In genomic region chr7:48881971-48882609, GRCm38 (mm10) we compare ENCODE assay signal across 8 mouse cellular contexts. TPM values are rescaled to one million over a fixed set of nuclear protein-coding genes. Genes with fewer than 3 reads are reported as not detected.
DNase-seq lines count a peak whose midpoint lies in the region; ATAC-seq and TF ChIP-seq lines count a peak whose summit lies in the region.

No protein-coding gene starts in this region.

- TF ChIP-seq POLR2A in spleen, adult 2 months (IDR thresholded peaks at IDR 0.05; ENCODE audit: low read depth, low read length): no peak

- TF ChIP-seq CTCF in spleen, adult 2 months (IDR thresholded peaks at IDR 0.05; ENCODE audit: extremely low read depth, insufficient read depth, insufficient read length, insufficient replicate concordance): no peak

- no peaks in the 10 kb centered on the region for H3K9me3 ChIP-seq in heart, embryonic 10.5 days
- H3K9me3 ChIP-seq in embryonic facial prominence, embryonic 11.5 days (replicated peaks; ENCODE audit: control insufficient read depth, low read length): no peaks in the 10 kb centered on the region
- no peaks in the 10 kb centered on the region for H3K9me3 ChIP-seq in hindbrain, embryonic 15.5 days

- intact Hi-C loops in heart, postnatal 10 days (cut with DNase I): no loop called here

- peak overlapping the region; percentile 86 for H3K4me2 ChIP-seq in embryonic facial prominence, embryonic 11.5 days (ENCODE audit: low read depth, low read length)
- peak overlapping the region; percentile 99 for H3K4me2 ChIP-seq in hindbrain, embryonic 15.5 days

- H3K36me3 ChIP-seq in heart, embryonic 10.5 days: peaks cover 14% of the 10 kb centered on the region
- H3K36me3 ChIP-seq in embryonic facial prominence, embryonic 11.5 days (replicated peaks; ENCODE audit: control insufficient read depth, insufficient read depth, low read depth, low read length): no peaks in the 10 kb centered on the region
- H3K36me3 ChIP-seq in hindbrain, embryonic 15.5 days: no peaks in the 10 kb centered on the region
- no peaks in the 10 kb centered on the region for H3K36me3 ChIP-seq in spleen, adult 2 months (ENCODE audit: control insufficient read depth, insufficient read depth, low read length)

- peaks cover 25% of the 10 kb centered on the region for H3K4me1 ChIP-seq in heart, embryonic 10.5 days
- H3K4me1 ChIP-seq in embryonic facial prominence, embryonic 11.5 days (ENCODE audit: control insufficient read depth, insufficient read depth, low read length): no peaks in the 10 kb centered on the region
- peaks cover 16% of the 10 kb centered on the region for H3K4me1 ChIP-seq in hindbrain, embryonic 15.5 days (replicated peaks)
- peaks cover 4% of the 10 kb centered on the region for H3K4me1 ChIP-seq in spleen, adult 2 months (ENCODE audit: control insufficient read depth, insufficient read depth, insufficient read length)

- WGBS in heart, embryonic 10.5 days: 1% methylated on average over 28 of the region's 28 CpGs
- WGBS in embryonic facial prominence, embryonic 11.5 days: 1% methylated on average over 28 of the region's 28 CpGs
- 2% methylated on average over 28 of the region's 28 CpGs for WGBS in hindbrain, embryonic 15.5 days
- under 1% methylated on average over 28 of the region's 28 CpGs for WGBS in spleen, adult 2 months

- ATAC-seq in embryonic facial prominence, embryonic 11.5 days (replicated peaks; ENCODE audit: insufficient number of reproducible peaks, low FRiP score, low TSS enrichment, low read depth): no peak
- no peak for ATAC-seq in hindbrain, embryonic 15.5 days (ENCODE audit: low FRiP score, low read depth)

- H3K27ac ChIP-seq in heart, embryonic 10.5 days: peak overlapping the region; percentile 98
- no peak overlapping the region for H3K27ac ChIP-seq in embryonic facial prominence, embryonic 11.5 days (replicated peaks; ENCODE audit: low read depth, low read length)
- no peak overlapping the region for H3K27ac ChIP-seq in hindbrain, embryonic 15.5 days (replicated peaks)
- H3K27ac ChIP-seq in spleen, adult 2 months (ENCODE audit: insufficient read depth, low read length): no peak overlapping the region

- peak; percentile 81 for DNase-seq in heart, embryonic 10.5 days (ENCODE audit: low spot score)
- DNase-seq in heart, postnatal 10 days: no peak
- peak; percentile 30 for DNase-seq in embryonic facial prominence, embryonic 11.5 days (ENCODE audit: low spot score)
- peak; percentile 46 for DNase-seq in lung, postnatal 25 days (ENCODE audit: low spot score)
- DNase-seq in spleen, adult 2 months (ENCODE audit: low read depth in 1 of 2, low spot score in 2 of 2): peak in 1 of 2 experiments; percentile 6
- no peak for DNase-seq in cerebellum, adult 9-11 months
- no peak for DNase-seq in urinary bladder, adult 2 months (ENCODE audit: low spot score)

- peak overlapping the region; percentile 94 for H3K4me3 ChIP-seq in heart, embryonic 10.5 days
- H3K4me3 ChIP-seq in embryonic facial prominence, embryonic 11.5 days (ENCODE audit: low read depth, low read length): peak overlapping the region; percentile 81
- peak overlapping the region; percentile 59 for H3K4me3 ChIP-seq in hindbrain, embryonic 15.5 days
- peak overlapping the region; percentile 63 for H3K4me3 ChIP-seq in spleen, adult 2 months (ENCODE audit: extremely low read depth, insufficient read depth, insufficient read length)

- no peaks in the 10 kb centered on the region; the same call in 1 of the 2 replicates for H3K27me3 ChIP-seq in heart, embryonic 10.5 days (ENCODE audit: insufficient read depth, poor library complexity, severe bottlenecking)
- H3K27me3 ChIP-seq in embryonic facial prominence, embryonic 11.5 days (ENCODE audit: control insufficient read depth, insufficient read depth, low read length): 0 out of 2 replicates have a peak, but pooled peaks cover 3% of the 10 kb centered on the region
- H3K27me3 ChIP-seq in hindbrain, embryonic 15.5 days: peaks cover 18% of the 10 kb centered on the region
- peaks cover 5% of the 10 kb centered on the region; the same call in 1 of the 2 replicates for H3K27me3 ChIP-seq in spleen, adult 2 months (ENCODE audit: control insufficient read depth, insufficient read depth, low read length)

- H3K9ac ChIP-seq in embryonic facial prominence, embryonic 11.5 days (replicated peaks; ENCODE audit: low read length): peak overlapping the region; percentile 63
- no peak overlapping the region for H3K9ac ChIP-seq in hindbrain, embryonic 15.5 days

RNA-seq across cellular contexts. Expression of gene E2f8, which starts 0.7 kb away (rescaled TPM):
- polyA plus RNA-seq in heart, embryonic 10.5 days (2016; fragmentation: Nextera tagmentation; extraction: Ambion mirVana): 21.9 and 25.4 TPM in 2 replicates
- total RNA-seq in heart, postnatal 10 days (2021): 1 to 10 TPM; 4.7 to 4.8 TPM
- 12.4 and 13.6 TPM in 2 replicates for polyA plus RNA-seq in embryonic facial prominence, embryonic 11.5 days (2014; fragmentation: Nextera tagmentation; extraction: Ambion mirVana)
- 3.4 and 4.4 TPM in 2 replicates for polyA plus RNA-seq in hindbrain, embryonic 15.5 days (2015; fragmentation: Nextera tagmentation; extraction: Ambion mirVana)
- polyA plus RNA-seq in spleen, adult 2 months (2012; rRNA removed): 5.4 and 7.9 TPM in 2 replicates
- polyA plus RNA-seq in urinary bladder, adult 2 months (2012; rRNA removed): 0.48 and 0.60 TPM in 2 replicates

RNA-seq across cellular contexts. Expression of gene Nav2, which starts 26.4 kb away (rescaled TPM):
- polyA plus RNA-seq in heart, embryonic 10.5 days (2016; fragmentation: Nextera tagmentation; extraction: Ambion mirVana): 23.3 and 27.7 TPM in 2 replicates
- 10 to 100 TPM; 79.7 to 82.1 TPM for total RNA-seq in heart, postnatal 10 days (2021)
- 7.3 and 8.0 TPM in 2 replicates for polyA plus RNA-seq in embryonic facial prominence, embryonic 11.5 days (2014; fragmentation: Nextera tagmentation; extraction: Ambion mirVana)
- polyA plus RNA-seq in hindbrain, embryonic 15.5 days (2015; fragmentation: Nextera tagmentation; extraction: Ambion mirVana): 24.7 and 26.5 TPM in 2 replicates
- polyA plus RNA-seq in spleen, adult 2 months (2012; rRNA removed): 3.3 and 3.5 TPM in 2 replicates
- polyA plus RNA-seq in urinary bladder, adult 2 months (2012; rRNA removed): 4.6 and 13.9 TPM in 2 replicates

RNA-seq across cellular contexts. Expression of gene Csrp3, which starts 34.3 kb away (rescaled TPM):
- polyA plus RNA-seq in heart, embryonic 10.5 days (2016; fragmentation: Nextera tagmentation; extraction: Ambion mirVana): 905 and 1,263 TPM in 2 replicates
- total RNA-seq in heart, postnatal 10 days (2021): 1,000 to 10,000 TPM; 1,601 to 1,720 TPM
- polyA plus RNA-seq in embryonic facial prominence, embryonic 11.5 days (2014; fragmentation: Nextera tagmentation; extraction: Ambion mirVana): 1.1 and 4.0 TPM in 2 replicates
- 0.47 and 0.56 TPM in 2 replicates for polyA plus RNA-seq in hindbrain, embryonic 15.5 days (2015; fragmentation: Nextera tagmentation; extraction: Ambion mirVana)
- 0.07 TPM in 1 of 2 replicates, not detected in the other for polyA plus RNA-seq in spleen, adult 2 months (2012; rRNA removed)
- polyA plus RNA-seq in urinary bladder, adult 2 months (2012; rRNA removed): not detected in 2 replicates

Comparison
In these comparisons a context has a peak if more than half of its experiments do, and no peak if none do; other contexts are left out.
1. DNase-seq: peak in heart, embryonic 10.5 days (single experiment), embryonic facial prominence, embryonic 11.5 days (single experiment) and lung, postnatal 25 days (single experiment); none in heart, postnatal 10 days (0 of 2), cerebellum, adult 9-11 months (single experiment) and urinary bladder, adult 2 months (single experiment).
2. RNA of gene Csrp3, which starts 34.3 kb away (polyA plus RNA-seq): 905 to 1,263 TPM in heart, embryonic 10.5 days; 1.1 to 4.0 TPM in embryonic facial prominence, embryonic 11.5 days, 0.47 to 0.56 TPM in hindbrain, embryonic 15.5 days, 0.07 TPM in spleen, adult 2 months and not detected in urinary bladder, adult 2 months; every median in the first group is over 100 times any median in the second.
3. Peak in every context shown above with its lines, with median percentiles within 50 percentile points of each other: H3K4me3 ChIP-seq.